Comparison of ENCODE assay signal across 19 mouse cellular contexts in genomic region chr19:34138720-34139430, GRCm38 (mm10). TPM values are rescaled to one million over a fixed set of nuclear protein-coding genes. Genes with fewer than 3 reads are reported as not detected.
DNase-seq lines count a peak whose midpoint lies in the region; ATAC-seq and TF ChIP-seq lines count a peak whose summit lies in the region.
"Had no signal": no experiment of that assay in that cellular context is flagged by ENCODE, and none has a peak within 500 bp of the region (broad histone marks: within the 10 kb centered on the region; RNA-seq: fewer than 3 reads in every experiment).

No protein-coding gene starts in this region.

- no peak overlapping the region for H3K4me2 ChIP-seq in kidney, embryonic 14.5 days (replicated peaks; ENCODE audit: low read depth, low read length)
- no peak overlapping the region for H3K4me2 ChIP-seq in CH12.LX (ENCODE audit: insufficient read depth, low read depth, poor library complexity, severe bottlenecking)
- H3K4me2 ChIP-seq in midbrain, embryonic 11.5 days = no peak overlapping the region
- H3K4me2 ChIP-seq: limb, embryonic 12.5 days had no signal

- no peaks in the 10 kb centered on the region for H3K9me3 ChIP-seq in kidney, embryonic 14.5 days (ENCODE audit: control insufficient read depth, low read length)
- H3K9me3 ChIP-seq in CH12.LX (replicated peaks; ENCODE audit: low read length) = no peaks in the 10 kb centered on the region
- H3K9me3 ChIP-seq in midbrain, embryonic 11.5 days (ENCODE audit: control insufficient read depth, low read length) = no peaks in the 10 kb centered on the region
- H3K9me3 ChIP-seq: hindbrain, embryonic 10.5 days; limb, embryonic 12.5 days had no signal

- in situ Hi-C loops in CH12.LX (cut with MboI; ENCODE audit: low pct_ligation_motif_present, low pct_unique_long_range_greater_than_20kb, low sequenced_read_pairs) = no loop called here

- no peak overlapping the region for H3K4me3 ChIP-seq in kidney, embryonic 14.5 days (ENCODE audit: low read length)
- no peak overlapping the region for H3K4me3 ChIP-seq in CH12.LX (replicated peaks in 1 of 3; ENCODE audit: low read depth in 2 of 3, low read length in 2 of 3, poor library complexity in 1 of 3)
- H3K4me3 ChIP-seq in midbrain, embryonic 11.5 days (ENCODE audit: low read depth, low read length) = no peak overlapping the region
- H3K4me3 ChIP-seq: hindbrain, embryonic 10.5 days; limb, embryonic 12.5 days had no signal

- H3K4me1 ChIP-seq in kidney, embryonic 14.5 days (ENCODE audit: control insufficient read depth, insufficient read depth, low read length) = no peaks in the 10 kb centered on the region
- H3K4me1 ChIP-seq in CH12.LX (ENCODE audit: control insufficient read depth in 1 of 2, insufficient read depth in 2 of 2) = no peaks in the 10 kb centered on the region
- H3K4me1 ChIP-seq in midbrain, embryonic 11.5 days (ENCODE audit: control insufficient read depth, insufficient read depth, low read length) = no peaks in the 10 kb centered on the region
- H3K4me1 ChIP-seq: hindbrain, embryonic 10.5 days; limb, embryonic 12.5 days had no signal

- H3K27me3 ChIP-seq in kidney, embryonic 14.5 days (ENCODE audit: control insufficient read depth, insufficient read depth, low read length) = no peaks in the 10 kb centered on the region
- no peaks in the 10 kb centered on the region for H3K27me3 ChIP-seq in CH12.LX (replicated peaks)
- H3K27me3 ChIP-seq in midbrain, embryonic 11.5 days (ENCODE audit: control insufficient read depth, insufficient read depth, low read length) = no peaks in the 10 kb centered on the region
- H3K27me3 ChIP-seq: limb, embryonic 12.5 days had no signal

- TF ChIP-seq CTCF in CH12.LX (conservative IDR thresholded peaks at IDR 0.05 in 1 of 2, IDR thresholded peaks at IDR 0.05 in 1 of 2; ENCODE audit: low read depth in 2 of 2, low read length in 2 of 2) = peak in 1 of 2 experiments; percentile 41; a peak in 2 of 4 replicates

- no peak overlapping the region for H3K27ac ChIP-seq in kidney, embryonic 14.5 days (ENCODE audit: low read depth, low read length)
- H3K27ac ChIP-seq in CH12.LX (ENCODE audit: insufficient read depth, low read depth) = no peak overlapping the region
- H3K27ac ChIP-seq in midbrain, embryonic 11.5 days (ENCODE audit: low read depth, low read length) = no peak overlapping the region
- H3K27ac ChIP-seq: hindbrain, embryonic 10.5 days; limb, embryonic 12.5 days had no signal

- H3K9ac ChIP-seq in kidney, embryonic 14.5 days (ENCODE audit: low read depth, low read length) = no peak overlapping the region
- H3K9ac ChIP-seq in CH12.LX (ENCODE audit: insufficient read depth, low read depth) = no peak overlapping the region
- no peak overlapping the region for H3K9ac ChIP-seq in midbrain, embryonic 11.5 days (ENCODE audit: low read length)
- H3K9ac ChIP-seq: forebrain, postnatal 0 days; limb, embryonic 12.5 days had no signal

- TF ChIP-seq POLR2A in CH12.LX (IDR thresholded peaks at IDR 0.05; ENCODE audit: low read depth, low read length) = no peak

- no peaks in the 10 kb centered on the region for H3K79me2 ChIP-seq in CH12.LX (replicated peaks; ENCODE audit: control insufficient read depth, extremely low read depth, insufficient read depth, poor library complexity, severe bottlenecking)

- peak; percentile 39 for TF ChIP-seq RAD21 in CH12.LX (IDR thresholded peaks at IDR 0.05; ENCODE audit: low read depth, low read length)

- DNase-seq in kidney, adult 8-10 months = peak; percentile 14 to 38
- no peak for DNase-seq in CH12.LX (ENCODE audit: extremely low read depth)
- DNase-seq in adipocyte (ENCODE audit: low spot score) = peak; percentile 63
- DNase-seq in kidney, postnatal 25 days = peak; percentile 39 to 41
- no peak for DNase-seq in urinary bladder, postnatal 14 days (ENCODE audit: low spot score)
- DNase-seq in midbrain, embryonic 11.5 days (ENCODE audit: low spot score, missing footprints) = no peak
- DNase-seq: cerebellum, adult 9-10 months; forebrain, postnatal 0 days; heart, adult 18-20 months; layer of hippocampus, adult 9-11 months; lung, postnatal 14 days; thymus, postnatal 36 days had no signal

- ATAC-seq in kidney, embryonic 14.5 days (ENCODE audit: low FRiP score, low TSS enrichment) = no peak
- ATAC-seq in midbrain, embryonic 11.5 days (ENCODE audit: low FRiP score) = no peak
- ATAC-seq: forebrain, postnatal 0 days had no signal

- TF ChIP-seq EP300 in CH12.LX (IDR thresholded peaks at IDR 0.05; ENCODE audit: low read length) = no peak

- 88% methylated on average over 6 of the region's 6 CpGs for WGBS in kidney, embryonic 14.5 days
- WGBS in midbrain, embryonic 11.5 days = 88% methylated on average over 6 of the region's 6 CpGs

- dilution Hi-C loops in CH12.LX (cut with MboI; ENCODE audit: extremely low pct_ligation_motif_present, extremely low pct_unique_long_range_greater_than_20kb, low sequenced_read_pairs) = no loop called here

- H3K36me3 ChIP-seq in kidney, embryonic 14.5 days (ENCODE audit: control insufficient read depth, insufficient read depth, low read length) = no peaks in the 10 kb centered on the region
- H3K36me3 ChIP-seq in CH12.LX (replicated peaks in 1 of 2; ENCODE audit: control insufficient read depth in 1 of 2, insufficient read depth in 1 of 2, low read length in 1 of 2) = no peaks in the 10 kb centered on the region
- no peaks in the 10 kb centered on the region for H3K36me3 ChIP-seq in midbrain, embryonic 11.5 days (ENCODE audit: control insufficient read depth, insufficient read depth, low read length)
- H3K36me3 ChIP-seq: hindbrain, embryonic 10.5 days; limb, embryonic 12.5 days had no signal

TF ChIP-seq in CH12.LX, 34 proteins besides CTCF, POLR2A, EP300 and RAD21:
- peak; percentile 17; the same call in 1 of the 2 replicates for TF ChIP-seq SMC3 (IDR thresholded peaks at IDR 0.05; ENCODE audit: low read depth, low read length)
- no peak for TF ChIP-seq PAX5 (IDR thresholded peaks at IDR 0.05; ENCODE audit: low read length)

RNA-seq across cellular contexts. Expression of gene Ankrd22, which starts 27.0 kb away (rescaled TPM):
- polyA plus RNA-seq in kidney, embryonic 14.5 days (2014; fragmentation: Nextera tagmentation; extraction: Ambion mirVana) = not detected in 2 replicates
- total RNA-seq in CH12.LX (2012; rRNA removed) (not detected in 2 replicates), CH12.LX (2014; rRNA removed) (not detected in 2 replicates)
- not detected in 2 replicates for polyA plus RNA-seq in CH12.LX (2012; ENCODE audit: insufficient read length, low read depth)
- polyA plus RNA-seq in midbrain, embryonic 11.5 days (2014; fragmentation: Nextera tagmentation; extraction: Ambion mirVana) = not detected in 2 replicates
- total RNA-seq: forebrain, postnatal 0 days; gastrocnemius, adult 8-10 months; heart, adult 18-20 months; megakaryocyte-erythroid progenitor cell, adult 5-6 weeks had no signal
- polyA plus RNA-seq: forebrain, postnatal 0 days; hindbrain, embryonic 10.5 days had no signal

RNA-seq across cellular contexts. Expression of gene Lipm, which starts 38.1 kb away (rescaled TPM):
- not detected in 2 replicates for polyA plus RNA-seq in kidney, embryonic 14.5 days (2014; fragmentation: Nextera tagmentation; extraction: Ambion mirVana)
- total RNA-seq in CH12.LX (2012; rRNA removed) (not detected in 2 replicates), CH12.LX (2014; rRNA removed) (not detected in 2 replicates)
- polyA plus RNA-seq in CH12.LX (2012; ENCODE audit: insufficient read length, low read depth) = not detected in 2 replicates
- polyA plus RNA-seq in midbrain, embryonic 11.5 days (2014; fragmentation: Nextera tagmentation; extraction: Ambion mirVana) = not detected in 2 replicates
- total RNA-seq: forebrain, postnatal 0 days; gastrocnemius, adult 8-10 months; heart, adult 18-20 months; megakaryocyte-erythroid progenitor cell, adult 5-6 weeks had no signal
- polyA plus RNA-seq: forebrain, postnatal 0 days; hindbrain, embryonic 10.5 days; liver, embryonic 16.5 days; neural tube, embryonic 11.5 days had no signal

RNA-seq across cellular contexts. Expression of gene Stambpl1, which starts 53.2 kb away (rescaled TPM):
- 4.6 and 5.5 TPM in 2 replicates for polyA plus RNA-seq in kidney, embryonic 14.5 days (2014; fragmentation: Nextera tagmentation; extraction: Ambion mirVana)
- total RNA-seq in CH12.LX (2012; rRNA removed) (24.8 and 29.7 TPM in 2 replicates), CH12.LX (2014; rRNA removed) (48.2 and 54.9 TPM in 2 replicates)
- polyA plus RNA-seq in CH12.LX (2012; ENCODE audit: insufficient read length, low read depth) = 37.9 and 40.6 TPM in 2 replicates
- polyA plus RNA-seq in midbrain, embryonic 11.5 days (2014; fragmentation: Nextera tagmentation; extraction: Ambion mirVana) = 1.6 and 1.9 TPM in 2 replicates

Comparison
In these comparisons a context has a peak if more than half of its experiments do, and no peak if none do; other contexts are left out.
1. DNase-seq: peak in kidney, adult 8-10 months (2 of 2), adipocyte (single experiment) and kidney, postnatal 25 days (2 of 2); none in CH12.LX (single experiment), urinary bladder, postnatal 14 days (single experiment) and midbrain, embryonic 11.5 days (single experiment).